Mouse (Mus musculus) macrophage (primary cell): ENCODE data around the gene Olfr262. TPM values are rescaled to one million over a fixed set of nuclear protein-coding genes. Genes with fewer than 3 reads are reported as not detected.
"Not testable (repeated sequence)": the region's sequence is repeated elsewhere in the genome, so short reads cannot be mapped to it uniquely, and the experiment has no call there.

ENCODE experiments used
- H3K27ac ChIP-seq: fragments of 350-480 bp; formaldehyde crosslinking; 2 replicates; pipeline ENCODE4 v1.9.0; 2021
- H3K36me3 ChIP-seq: fragments of 350-480 bp; formaldehyde crosslinking; 2 replicates; pipeline ENCODE4 v1.9.0; 2021; ENCODE audit errors: inconsistent target
- H3K4me3 ChIP-seq: fragments of 350-480 bp; formaldehyde crosslinking; 2 replicates; pipeline ENCODE4 v1.9.0; 2021; ENCODE audit errors: inconsistent target
- H3K79me2 ChIP-seq: fragments of 350-480 bp; formaldehyde crosslinking; 2 replicates; pipeline ENCODE4 v1.9.0; 2021; ENCODE audit errors: inconsistent target
- WGBS: methylation state at CpG from one replicate; pipeline ENCODE4 v1.1.7; 2026; ENCODE audit warnings: inconsistent platforms; ENCODE audit not compliant: missing documents; 5-methylcytosine and 5-hydroxymethylcytosine counted together
- polyA plus RNA-seq: library from polyadenylated mRNA; stranded (reverse); fragments of 250-400 nt; gene quantifications from 3 replicates; pipeline ENCODE4 v1.2.4, GENCODE M21; 2018; ENCODE audit warnings: inconsistent platforms
- total RNA-seq, 78 experiments: library from RNA; depleted of rRNA; stranded (reverse); fragments of 250-400 nt; gene quantifications; 1 replicate in 9 of 78; 2 replicates in 24 of 78; 3 replicates in 43 of 78; 4 replicates in 2 of 78; pipeline ENCODE4 v1.2.4; 2018; ENCODE audit warnings: inconsistent platforms in 56 of 78

Olfr262 gene
- total RNA-seq (2018; cell fraction: chromatin; rRNA removed) = not detected
- total RNA-seq (2018; cell fraction: cytosol; rRNA removed) = not detected
- total RNA-seq (2018; cell fraction: nucleus; rRNA removed) = not detected
- polyA plus RNA-seq = not detected in 3 replicates

DNA sequence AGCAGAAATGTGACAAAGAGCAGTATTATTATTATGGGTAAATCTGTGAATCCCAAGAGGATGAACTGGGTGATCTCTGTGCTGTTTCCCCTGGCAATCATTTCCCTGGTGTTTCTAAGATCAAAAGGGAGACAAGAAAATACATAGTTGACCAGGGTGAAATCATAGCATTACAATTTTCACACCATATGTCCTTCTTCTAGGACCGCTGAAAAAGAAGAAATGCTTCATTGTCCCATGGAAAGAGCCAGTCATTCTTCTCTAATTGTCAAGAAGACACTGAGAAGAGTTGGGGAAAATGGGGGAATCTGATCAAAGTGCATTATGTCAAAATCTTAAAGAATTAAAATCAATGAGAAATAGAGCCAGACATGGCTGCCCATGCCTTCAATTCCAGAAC lies at the start of gene Olfr262:
Olfr262 (minus strand) TSS at position 101 of the 400 bp plus-strand sequence.
- no peak within 1 kb of the TSS for H3K4me3 ChIP-seq
- no peaks in the 10 kb centered on the region for H3K79me2 ChIP-seq
- H3K27ac ChIP-seq = no peak within 1 kb of the TSS
- no peaks in the 10 kb centered on the region for H3K36me3 ChIP-seq
- WGBS = 81% methylated on average over 1 of the region's 1 CpGs

DNA sequence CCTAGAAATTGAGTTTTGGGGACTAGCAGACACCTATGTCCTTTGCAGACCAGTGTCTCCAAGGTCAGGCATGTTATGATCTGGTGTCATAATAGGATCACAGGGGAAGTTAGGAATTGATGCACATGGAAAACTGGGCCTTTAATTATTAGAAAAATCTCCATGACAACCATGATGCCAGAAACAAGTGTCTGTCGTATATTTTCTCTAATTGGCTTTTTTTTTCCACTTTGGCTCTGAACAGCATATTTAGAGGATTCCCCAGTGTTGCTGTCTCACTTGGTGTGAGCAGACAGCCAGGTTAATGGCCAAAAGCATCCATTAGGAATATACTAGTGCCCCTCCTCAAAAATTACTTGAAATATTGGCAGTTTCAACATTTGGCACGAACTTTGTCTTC lies 38.1 kb upstream of the Olfr262 start, which contains the start of gene Olfr1434:
Olfr1434 (plus strand) TSS at position 301 of the 400 bp plus-strand sequence.
- WGBS = 80% methylated on average over 2 of the region's 2 CpGs
- Histone ChIP-seq H3K36me3 (no peaks in the 10 kb centered on the region), H3K4me3 (no peak within 1 kb of the TSS), H3K79me2 (no peaks in the 10 kb centered on the region), H3K27ac (no peak within 1 kb of the TSS)

DNA sequence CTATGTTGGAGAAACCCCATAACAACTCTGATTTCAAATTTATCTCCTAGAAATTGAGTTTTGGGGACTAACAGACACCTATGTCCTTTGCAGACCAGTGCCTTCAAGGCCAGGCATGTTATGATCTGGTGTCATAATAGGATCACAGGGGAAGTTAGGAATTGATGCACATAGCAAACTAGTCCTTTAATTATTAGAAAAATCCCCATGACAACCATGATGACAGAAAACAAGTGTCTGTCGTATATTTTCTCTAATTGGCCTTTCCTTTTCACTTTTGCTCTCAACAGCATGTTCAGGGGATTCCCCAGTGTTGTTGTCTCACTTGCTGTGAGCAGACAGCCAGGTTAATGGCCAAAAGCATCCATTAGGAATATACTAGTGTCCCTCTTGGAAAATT lies 19.3 kb upstream of the Olfr262 start, which contains the start of gene Olfr235:
Olfr235 (plus strand) TSS at position 301 of the 400 bp plus-strand sequence.
- Histone ChIP-seq H3K79me2 (no peaks in the 10 kb centered on the region), H3K4me3 (no peak within 1 kb of the TSS), H3K27ac (no peak within 1 kb of the TSS), H3K36me3 (no peaks in the 10 kb centered on the region)
- 60% methylated on average over 1 of the region's 1 CpGs for WGBS

DNA sequence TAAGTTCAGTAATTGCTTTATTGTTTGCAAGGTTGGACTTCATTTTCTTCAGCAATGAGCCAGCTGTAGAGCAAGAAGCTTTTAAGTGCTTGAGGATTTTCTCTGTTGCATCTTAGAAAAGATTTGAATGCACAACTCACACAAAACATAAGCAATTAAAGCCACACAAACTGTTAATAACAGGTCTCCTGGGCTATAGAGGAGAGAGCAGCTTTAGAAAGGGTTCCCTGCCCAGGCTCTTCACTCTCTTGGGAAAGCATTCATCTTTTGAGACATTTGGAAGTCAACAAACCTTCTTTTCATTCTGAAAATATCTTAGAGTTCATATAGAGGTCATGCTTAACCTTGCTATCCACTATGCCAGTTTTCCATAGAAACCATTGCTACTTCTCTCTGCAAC lies 9.0 kb downstream of the Olfr262 start, which contains the start of gene Olfr1432:
Olfr1432 (minus strand) TSS at position 101 of the 400 bp plus-strand sequence.
- H3K79me2 ChIP-seq, H3K27ac ChIP-seq, H3K4me3 ChIP-seq: not testable (repeated sequence)

DNA sequence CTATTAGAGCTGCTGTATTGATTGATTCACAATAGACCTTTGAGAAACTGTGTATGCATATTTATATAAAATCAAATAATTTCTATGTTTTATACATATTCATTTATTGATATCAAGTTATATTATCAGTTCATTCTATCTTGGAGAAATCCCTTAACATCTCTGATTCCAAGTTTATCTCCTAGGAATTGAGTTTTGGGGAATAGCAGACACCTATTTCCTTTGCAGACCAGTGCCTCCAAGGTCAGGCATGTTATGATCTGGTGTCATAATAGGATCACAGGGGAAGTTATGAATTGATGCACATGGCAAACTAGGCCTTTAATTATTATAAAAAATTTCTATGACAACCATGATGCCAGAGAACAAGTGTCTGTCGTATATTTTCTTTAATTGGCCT lies 41.1 kb downstream of the Olfr262 start, which contains the start of gene Olfr1431:
Olfr1431 (plus strand) TSS at position 301 of the 400 bp plus-strand sequence.
- H3K36me3 ChIP-seq = no peaks in the 10 kb centered on the region
- 87% methylated on average over 1 of the region's 1 CpGs for WGBS
- no peak within 1 kb of the TSS for H3K27ac ChIP-seq
- no peaks in the 10 kb centered on the region for H3K79me2 ChIP-seq
- no peak within 1 kb of the TSS for H3K4me3 ChIP-seq

More for the DNA sequence above, 9.0 kb downstream of the Olfr262 start, which contains the start of gene Olfr1432:
- not testable (repeated sequence) for H3K36me3 ChIP-seq

DNA sequence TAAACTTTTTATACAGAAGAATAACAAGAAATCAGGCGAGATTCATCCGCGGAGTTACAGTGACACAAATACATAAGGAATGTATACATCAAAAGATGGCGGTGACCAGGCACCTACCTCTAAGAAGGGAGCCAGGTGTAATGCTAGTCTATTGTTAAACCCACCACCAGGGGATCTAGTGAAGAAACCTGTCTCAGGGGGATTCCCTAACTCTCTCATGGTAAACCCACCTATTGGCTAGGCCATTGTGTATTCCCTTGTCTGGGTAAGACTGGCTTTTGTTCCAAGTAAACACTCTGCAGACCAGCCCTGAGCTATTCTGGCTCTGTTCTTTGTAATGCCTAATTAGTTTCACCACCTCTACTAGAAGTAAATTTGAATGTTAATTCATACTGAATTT lies 42.4 kb downstream of the Olfr262 start:
- H3K36me3 ChIP-seq, H3K4me3 ChIP-seq, H3K79me2 ChIP-seq, H3K27ac ChIP-seq: not testable (repeated sequence)
- 80% methylated on average over 4 of the region's 4 CpGs for WGBS

Other genes with a start within 250 kb of the Olfr262 start
- not detected in 3 replicates for gene Olfr1423, start 200.3 kb downstream of the Olfr262 start, polyA plus RNA-seq
- not detected in 3 replicates for gene Olfr1424, start 179.0 kb downstream of the Olfr262 start, polyA plus RNA-seq
- not detected in 3 replicates for gene Olfr1425, start 163.9 kb downstream of the Olfr262 start, polyA plus RNA-seq
- gene Olfr1426, start 149.6 kb downstream of the Olfr262 start, polyA plus RNA-seq = not detected in 3 replicates
- gene Olfr1427, start 138.3 kb downstream of the Olfr262 start, polyA plus RNA-seq = not detected in 3 replicates
- gene Olfr1428, start 125.8 kb downstream of the Olfr262 start, polyA plus RNA-seq = not detected in 3 replicates
- not detected in 3 replicates for gene Olfr76, start 118.5 kb downstream of the Olfr262 start, polyA plus RNA-seq
- gene Olfr1555-ps1, start 71.5 kb downstream of the Olfr262 start, polyA plus RNA-seq = not detected in 3 replicates
- gene Olfr1431, start 41.0 kb downstream of the Olfr262 start, polyA plus RNA-seq = 0.06 TPM in 1 of 3 replicates, not detected in the others
- not detected in 3 replicates for gene Olfr1432, start 9.1 kb downstream of the Olfr262 start, polyA plus RNA-seq
- not detected in 3 replicates for gene Olfr235, start 19.4 kb upstream of the Olfr262 start, polyA plus RNA-seq
- gene Olfr1434, start 38.2 kb upstream of the Olfr262 start, polyA plus RNA-seq = not detected in 3 replicates
- gene Olfr1436, start 57.5 kb upstream of the Olfr262 start, polyA plus RNA-seq = not detected in 3 replicates
- not detected in 3 replicates for gene Olfr1437, start 83.4 kb upstream of the Olfr262 start, polyA plus RNA-seq
- not detected in 3 replicates for gene Olfr1438-ps1, start 94.3 kb upstream of the Olfr262 start, polyA plus RNA-seq
- not detected in 3 replicates for gene Olfr1440, start 145.6 kb upstream of the Olfr262 start, polyA plus RNA-seq
- gene Olfr1441, start 175.8 kb upstream of the Olfr262 start, polyA plus RNA-seq = not detected in 3 replicates
- not detected in 3 replicates for gene Pfpl, start 186.2 kb upstream of the Olfr262 start, polyA plus RNA-seq
- 2,177 to 2,766 TPM (median 2,684 TPM) in 3 replicates for gene Mpeg1, start 219.1 kb upstream of the Olfr262 start, polyA plus RNA-seq